Mouse (Mus musculus): Measurements from ENCODE around the gene Mad1l1. TPM values are rescaled to one million over a fixed set of nuclear protein-coding genes. Genes with fewer than 3 reads are reported as not detected.

The Mad1l1 gene
- total RNA-seq, 2 experiments from 2014 or later = 20.1 to 20.7 TPM

- no peak for DNase-seq (ENCODE audit: low spot score in 2 of 2)
These were observed 100.2 kb downstream of the Mad1l1 start for GRCm38 (mm10) chr5:140221016-140221650.

GRCm38 (mm10) chr5:140219252-140219651, 102.1 kb downstream of the Mad1l1 start:
- DNase-seq (ENCODE audit: low spot score in 2 of 2) = no peak

- DNase-seq (ENCODE audit: low spot score in 2 of 2) = peak in 1 of 2 experiments; percentile 22
These were observed 103.5 kb downstream of the Mad1l1 start for GRCm38 (mm10) chr5:140217900-140218299.

GRCm38 (mm10) chr5:140217083-140217482, 104.3 kb downstream of the Mad1l1 start:
- DNase-seq (ENCODE audit: low spot score in 2 of 2) = no peak

GRCm38 (mm10) chr5:140215471-140216087, 105.8 kb downstream of the Mad1l1 start:
- no peak for DNase-seq (ENCODE audit: low spot score in 2 of 2)

- no peak for DNase-seq (ENCODE audit: low spot score in 2 of 2)
These were observed 108.4 kb downstream of the Mad1l1 start for GRCm38 (mm10) chr5:140213001-140213400.

- DNase-seq (ENCODE audit: low spot score in 2 of 2) = no peak
These were observed 110.8 kb downstream of the Mad1l1 start for GRCm38 (mm10) chr5:140210417-140211184.

GRCm38 (mm10) chr5:140208743-140209409, 112.5 kb downstream of the Mad1l1 start:
- DNase-seq (ENCODE audit: low spot score in 2 of 2) = peak; percentile 30 to 36

GRCm38 (mm10) chr5:140206726-140207703, 114.3 kb downstream of the Mad1l1 start:
- DNase-seq (ENCODE audit: low spot score in 2 of 2) = no peak

GRCm38 (mm10) chr5:140205991-140206390, 115.4 kb downstream of the Mad1l1 start:
- DNase-seq (ENCODE audit: low spot score in 2 of 2) = no peak

GRCm38 (mm10) chr5:140204465-140204864, 116.9 kb downstream of the Mad1l1 start:
- no peak for DNase-seq (ENCODE audit: low spot score in 2 of 2)

- no peak for DNase-seq (ENCODE audit: low spot score in 2 of 2)
These were observed 117.3 kb downstream of the Mad1l1 start for GRCm38 (mm10) chr5:140204037-140204436.

- no peak for DNase-seq (ENCODE audit: low spot score in 2 of 2)
These were observed 118.9 kb downstream of the Mad1l1 start for GRCm38 (mm10) chr5:140202451-140202850.

- no peak for DNase-seq (ENCODE audit: low spot score in 2 of 2)
These were observed 119.8 kb downstream of the Mad1l1 start for GRCm38 (mm10) chr5:140201566-140201965.

- DNase-seq (ENCODE audit: low spot score in 2 of 2) = no peak
These were observed 120.2 kb downstream of the Mad1l1 start for GRCm38 (mm10) chr5:140201109-140201508.

- DNase-seq (ENCODE audit: low spot score in 2 of 2) = peak; percentile 85 to 90
These were observed 123.6 kb downstream of the Mad1l1 start for GRCm38 (mm10) chr5:140197705-140198104.

- DNase-seq (ENCODE audit: low spot score in 2 of 2) = no peak
These were observed 124.9 kb downstream of the Mad1l1 start for GRCm38 (mm10) chr5:140196446-140196845.

GRCm38 (mm10) chr5:140194173-140194572, 127.2 kb downstream of the Mad1l1 start:
- no peak for DNase-seq (ENCODE audit: low spot score in 2 of 2)

GRCm38 (mm10) chr5:140191539-140191938, 129.8 kb downstream of the Mad1l1 start:
- DNase-seq (ENCODE audit: low spot score in 2 of 2) = no peak

GRCm38 (mm10) chr5:140186351-140186750, 135.0 kb downstream of the Mad1l1 start:
- no peak for DNase-seq (ENCODE audit: low spot score in 2 of 2)

All from layer of hippocampus, postnatal 10 days (tissue).